Mouse (Mus musculus): ENCODE data around the gene Tagap1. TPM values are rescaled to one million over a fixed set of nuclear protein-coding genes. Genes with fewer than 3 reads are reported as not detected.
"Not testable (repeated sequence)": the region's sequence is repeated elsewhere in the genome, so short reads cannot be mapped to it uniquely, and the experiment has no call there.

The Tagap1 gene
- total RNA-seq, 2 experiments from 2014 or later = 21.9 to 25.0 TPM

- DNase-seq (ENCODE audit: extremely low spot score in 1 of 2, low spot score in 1 of 2) = not testable (repeated sequence)
These were observed 2.0 kb upstream of the Tagap1 start for GRCm38 (mm10) chr17:6962936-6963335.

GRCm38 (mm10) chr17:6962339-6962738 is 1.4 kb upstream of the Tagap1 start:
- DNase-seq (ENCODE audit: extremely low spot score in 1 of 2, low spot score in 1 of 2) = not testable (repeated sequence)

- peak in 1 of 2 experiments; percentile 43 for DNase-seq (ENCODE audit: extremely low spot score in 1 of 2, low spot score in 1 of 2)
These were observed 435 bp upstream of the Tagap1 start for GRCm38 (mm10) chr17:6961181-6962000.

- DNase-seq (ENCODE audit: extremely low spot score in 1 of 2, low spot score in 1 of 2) = not testable (repeated sequence)
These were observed 607 bp downstream of the Tagap1 start for GRCm38 (mm10) chr17:6960349-6960748.

- not testable (repeated sequence) for DNase-seq (ENCODE audit: extremely low spot score in 1 of 2, low spot score in 1 of 2)
These were observed 1.3 kb downstream of the Tagap1 start for GRCm38 (mm10) chr17:6959543-6960259.

- DNase-seq (ENCODE audit: extremely low spot score in 1 of 2, low spot score in 1 of 2) = not testable (repeated sequence)
These were observed 2.1 kb downstream of the Tagap1 start for GRCm38 (mm10) chr17:6958881-6959280.

GRCm38 (mm10) chr17:6948769-6949228 is 12.2 kb downstream of the Tagap1 start:
- not testable (repeated sequence) for DNase-seq (ENCODE audit: extremely low spot score in 1 of 2, low spot score in 1 of 2)

GRCm38 (mm10) chr17:6947984-6948768 is 12.8 kb downstream of the Tagap1 start, which contains the start of gene Rsph3b:
Rsph3b (minus strand) TSS chr17:6948682.
- peak; percentile 62 to 77 for DNase-seq (ENCODE audit: extremely low spot score in 1 of 2, low spot score in 1 of 2)

- not testable (repeated sequence) for DNase-seq (ENCODE audit: extremely low spot score in 1 of 2, low spot score in 1 of 2)
These were observed 13.3 kb downstream of the Tagap1 start for GRCm38 (mm10) chr17:6947637-6947983.

- not testable (repeated sequence) for DNase-seq (ENCODE audit: extremely low spot score in 1 of 2, low spot score in 1 of 2)
These were observed 18.4 kb downstream of the Tagap1 start for GRCm38 (mm10) chr17:6942560-6942959.

GRCm38 (mm10) chr17:6931625-6932024 is 29.3 kb downstream of the Tagap1 start:
- not testable (repeated sequence) for DNase-seq (ENCODE audit: extremely low spot score in 1 of 2, low spot score in 1 of 2)

- not testable (repeated sequence) for DNase-seq (ENCODE audit: extremely low spot score in 1 of 2, low spot score in 1 of 2)
These were observed 40.5 kb downstream of the Tagap1 start for GRCm38 (mm10) chr17:6920351-6920894.

- not testable (repeated sequence) for DNase-seq (ENCODE audit: extremely low spot score in 1 of 2, low spot score in 1 of 2)
These were observed 41.6 kb downstream of the Tagap1 start for GRCm38 (mm10) chr17:6919388-6919787.

- not testable (repeated sequence) for DNase-seq (ENCODE audit: extremely low spot score in 1 of 2, low spot score in 1 of 2)
These were observed 45.7 kb downstream of the Tagap1 start for GRCm38 (mm10) chr17:6915282-6915681.

- not testable (repeated sequence) for DNase-seq (ENCODE audit: extremely low spot score in 1 of 2, low spot score in 1 of 2)
These were observed 46.9 kb downstream of the Tagap1 start for GRCm38 (mm10) chr17:6914066-6914465.

Other genes starting within 250 kb of the Tagap1 start
- 10 to 100 TPM; 48.4 to 48.7 TPM for gene Ezr, start 178.4 kb downstream of the Tagap1 start, total RNA-seq (2021)
- 10 to 100 TPM; 29.2 to 34.0 TPM for gene Rsph3b, start 12.5 kb downstream of the Tagap1 start, total RNA-seq (2021)
- 10 to 100 TPM; 40.1 to 45.8 TPM for gene Rnaset2b, start 9.5 kb upstream of the Tagap1 start, total RNA-seq (2021)
- gene Gm49721, start 17.7 kb upstream of the Tagap1 start, total RNA-seq (2021) = not detected
- gene Gm1604a, start 64.4 kb upstream of the Tagap1 start, total RNA-seq (2021) = under 1 TPM; 0.49 to 0.77 TPM
- gene Rps6ka2, start 209.0 kb upstream of the Tagap1 start, total RNA-seq (2021) = 10 to 100 TPM; 34.3 TPM